Mouse (Mus musculus) lung, postnatal 25 days (tissue): ENCODE measurements around the gene Slc46a3.
A peak's percentile ranks its signal among the peaks of the same experiment; 100 is the strongest.
"Not testable (repeated sequence)": the region's sequence is repeated elsewhere in the genome, so short reads cannot be mapped to it uniquely, and the experiment has no call there.

Source experiments
- DNase-seq: peaks from one replicate; pipeline ENCODE4 v3.0.0; 2022; ENCODE audit warnings: low spot score

The Slc46a3 gene

DNA sequence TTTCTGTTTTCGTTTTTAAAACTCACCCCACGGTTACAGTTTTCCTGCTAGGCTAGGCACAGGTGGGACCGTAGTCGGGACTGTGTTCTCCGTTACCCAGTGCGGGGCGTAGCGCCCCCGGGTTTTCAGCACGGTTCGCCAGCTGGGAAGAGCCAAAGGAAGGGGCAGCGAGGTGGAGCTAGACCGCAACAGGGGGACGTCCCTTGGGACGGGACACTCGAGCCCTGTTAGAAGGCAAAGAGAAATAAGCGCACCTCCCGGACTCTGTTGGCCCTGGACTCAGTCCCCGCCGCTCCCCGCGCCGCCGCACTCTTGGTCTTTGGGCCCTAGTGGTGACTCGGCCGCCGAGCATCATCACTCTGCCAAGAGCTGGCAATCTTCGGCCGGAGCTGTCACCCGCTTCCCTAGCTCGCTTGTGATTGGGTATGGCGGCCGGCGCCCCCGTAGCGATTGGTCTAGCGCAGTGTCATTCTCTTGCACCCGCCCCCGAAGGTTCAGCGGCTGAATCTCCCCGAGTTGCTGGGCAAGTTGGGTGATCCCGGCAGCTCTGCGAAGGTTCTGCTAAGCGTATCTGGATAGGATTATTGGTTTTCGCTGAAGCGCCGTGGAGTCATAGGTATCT is at the start of gene Slc46a3:
Gene Slc46a3 (minus strand): TSS at position 361 of the 622 bp plus-strand sequence.
- peak; percentile 93 for DNase-seq

DNA sequence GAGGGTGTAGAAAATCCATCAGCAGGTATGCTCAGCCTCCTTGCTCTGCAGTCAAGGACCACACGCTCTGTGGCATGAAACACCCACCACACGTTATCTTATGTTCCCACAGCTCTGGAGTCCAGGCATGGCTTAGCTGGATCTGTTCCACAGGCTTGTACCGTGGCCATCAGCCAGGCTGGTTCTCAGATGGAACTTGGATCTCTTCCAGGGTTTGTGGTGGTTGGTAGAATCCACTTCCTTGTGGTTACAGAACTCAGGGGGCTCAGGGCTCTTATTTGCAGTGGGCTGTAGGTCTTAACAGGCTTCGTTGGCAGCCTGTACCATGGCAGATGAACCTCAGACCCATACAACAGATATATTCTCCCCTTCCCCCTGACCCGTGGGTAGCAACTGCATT is 44.6 kb upstream of the Slc46a3 start:
- DNase-seq: no peak

DNA sequence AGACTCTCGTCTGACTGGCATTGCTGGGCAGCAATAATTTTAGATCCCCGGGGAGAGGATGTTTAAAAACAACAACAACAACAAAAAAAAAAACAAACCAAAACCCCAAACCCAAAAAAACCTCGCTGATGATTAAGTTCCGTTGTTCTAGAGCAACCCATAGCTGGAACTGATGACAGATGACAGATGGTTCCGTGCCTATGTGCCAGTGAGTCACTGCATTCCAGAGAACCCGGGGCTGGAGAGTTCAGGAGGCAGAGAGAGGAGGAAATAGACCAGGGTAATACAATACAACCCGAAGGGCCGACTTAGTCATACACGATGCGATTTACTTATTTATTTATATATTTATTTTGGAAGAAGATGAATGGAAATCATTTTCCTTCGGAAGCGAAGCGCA is 40.5 kb upstream of the Slc46a3 start:
- DNase-seq: no peak

DNA sequence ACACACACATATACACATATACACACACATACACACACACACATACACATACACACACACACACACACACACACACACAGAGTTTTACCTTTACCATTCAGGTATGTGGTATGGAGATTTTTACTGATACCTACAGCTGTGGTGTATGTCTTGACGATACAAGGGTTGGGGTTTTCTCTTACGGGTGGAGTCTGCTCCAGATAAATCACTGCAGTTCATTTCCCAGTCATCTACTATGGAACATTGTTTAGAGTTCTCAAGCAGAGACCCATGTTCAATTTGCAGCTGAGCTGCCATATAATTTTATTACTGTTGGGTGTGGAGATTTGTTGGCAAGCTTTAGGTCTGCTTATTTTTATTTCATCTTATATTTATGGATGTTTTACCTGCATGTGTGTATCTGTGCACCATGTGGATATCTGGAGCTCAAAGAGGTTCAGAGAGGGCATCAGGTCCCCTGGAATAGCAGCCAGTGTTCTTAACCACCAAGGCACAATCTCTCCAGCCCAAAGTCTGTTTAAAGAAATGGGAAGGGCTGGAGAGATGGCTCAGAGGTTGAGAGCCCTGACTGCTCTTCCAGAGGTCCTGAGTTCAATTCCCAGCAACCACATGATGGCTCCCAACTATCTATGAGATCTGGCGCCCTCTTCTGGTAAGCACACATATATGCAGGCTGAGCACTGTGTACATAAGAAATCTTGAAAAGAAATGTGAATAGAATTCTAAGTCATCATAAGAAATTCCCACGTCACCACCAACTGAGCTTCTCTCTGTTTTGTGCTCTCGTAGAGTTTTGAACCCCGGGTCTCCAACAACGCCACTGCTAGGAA is 34.3 kb upstream of the Slc46a3 start:
- DNase-seq: no peak

DNA sequence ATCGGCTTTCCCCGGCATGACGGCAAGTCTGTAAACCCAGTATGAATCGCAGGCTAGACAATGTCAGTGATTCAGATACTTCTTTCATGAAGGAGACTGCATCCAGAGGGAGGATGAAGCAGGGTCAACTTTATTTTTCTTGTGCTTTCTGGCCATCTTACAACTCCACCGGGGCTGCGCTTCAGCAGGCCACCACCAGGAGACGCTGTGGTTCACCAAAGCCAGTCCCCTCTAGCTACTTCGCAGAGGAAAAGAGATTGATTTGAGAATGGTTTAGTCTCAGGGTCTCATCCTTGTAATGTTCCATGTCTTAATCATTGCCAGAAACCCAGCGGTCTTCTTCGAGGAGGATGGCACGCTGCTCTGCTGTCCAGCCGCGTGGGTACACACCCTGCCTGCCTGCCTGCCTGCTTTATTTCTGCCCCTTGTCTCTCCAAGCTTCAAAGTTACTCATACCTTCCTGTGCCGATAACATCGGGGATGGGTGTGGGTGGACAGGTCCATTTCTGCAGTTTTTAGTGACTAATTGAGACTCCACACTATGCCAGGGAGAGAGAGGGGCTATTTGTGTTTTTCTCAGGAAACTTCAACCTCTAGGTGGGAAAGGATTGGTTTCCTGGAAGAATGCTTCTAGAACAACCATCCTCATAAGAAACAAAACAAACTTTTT is 31.5 kb upstream of the Slc46a3 start:
- peak; percentile 7 for DNase-seq

DNA sequence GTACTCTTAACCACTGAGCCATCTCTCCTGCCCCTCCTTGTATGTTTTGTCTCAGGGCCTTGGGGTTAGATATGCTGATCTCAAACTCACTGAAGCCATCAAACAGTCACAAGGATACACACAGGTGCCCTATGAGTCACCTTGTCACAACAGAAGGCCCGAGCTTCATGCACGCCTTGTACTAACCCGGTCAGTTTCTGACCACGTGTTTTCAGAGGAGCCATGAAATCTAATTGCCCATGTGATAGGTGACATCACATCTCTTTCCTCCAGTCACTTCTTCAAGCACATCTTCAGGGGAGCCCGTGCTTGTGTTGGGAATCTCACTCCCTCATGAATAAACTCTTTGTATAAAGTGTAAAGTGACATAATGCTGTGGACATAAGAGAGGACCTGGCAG is 30.0 kb upstream of the Slc46a3 start:
- no peak for DNase-seq

DNA sequence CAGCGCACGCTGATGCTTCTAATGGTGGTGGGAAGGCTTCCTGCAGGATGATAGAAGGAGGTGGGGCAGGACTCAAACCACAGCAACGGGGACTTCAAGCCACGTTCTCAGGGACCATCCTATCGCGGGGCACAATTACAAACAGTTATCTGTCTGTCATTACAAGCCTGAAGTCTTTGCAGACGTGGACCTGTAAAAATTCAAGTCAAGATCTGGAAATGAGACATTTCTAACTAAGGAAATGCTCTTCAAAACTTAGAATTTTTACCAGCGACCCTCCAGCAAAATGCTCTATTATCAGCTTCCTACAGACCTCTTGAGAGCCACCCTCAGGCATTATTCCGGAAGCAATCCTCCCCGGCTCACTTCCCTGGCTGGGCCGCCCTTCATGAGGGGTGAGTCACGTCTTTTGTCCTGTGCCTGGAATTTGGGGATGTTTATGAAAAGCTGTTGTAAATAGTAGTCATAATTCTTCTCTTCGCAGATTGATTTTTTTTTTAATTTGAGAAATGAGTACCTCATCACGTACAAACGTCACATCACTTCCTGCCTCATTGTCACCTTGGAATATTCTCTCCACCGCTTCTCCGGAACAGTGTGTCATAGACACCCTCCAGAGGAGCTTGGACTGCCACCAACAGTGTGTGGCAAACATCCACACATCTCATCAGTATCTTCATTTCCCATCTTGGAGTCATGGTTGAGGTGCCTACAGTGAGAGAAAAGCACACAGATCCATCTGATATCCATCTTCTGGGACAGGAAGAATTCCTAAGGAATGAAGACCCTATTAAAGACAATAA is 23.6 kb upstream of the Slc46a3 start:
- DNase-seq: peak; percentile 69

DNA sequence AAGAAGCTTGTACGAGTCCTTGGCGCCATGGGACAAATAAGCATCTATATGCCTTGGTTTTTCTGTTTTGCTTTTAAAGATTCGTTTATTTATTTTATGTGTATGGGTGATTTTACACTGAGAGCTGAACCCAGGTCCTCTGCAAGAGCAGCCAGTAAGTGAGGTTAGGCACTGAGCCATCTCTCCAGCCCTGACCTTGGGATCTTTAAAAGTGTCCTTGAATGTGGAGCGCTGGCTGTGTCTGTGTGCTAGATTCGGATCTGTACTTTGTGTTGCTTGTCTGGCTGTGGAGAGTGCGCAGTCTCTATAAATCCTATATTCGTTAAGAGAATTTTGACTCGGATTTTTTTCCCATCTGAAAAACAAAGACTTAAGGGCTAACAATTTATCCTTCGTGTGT is 21.6 kb upstream of the Slc46a3 start:
- DNase-seq: no peak

DNA sequence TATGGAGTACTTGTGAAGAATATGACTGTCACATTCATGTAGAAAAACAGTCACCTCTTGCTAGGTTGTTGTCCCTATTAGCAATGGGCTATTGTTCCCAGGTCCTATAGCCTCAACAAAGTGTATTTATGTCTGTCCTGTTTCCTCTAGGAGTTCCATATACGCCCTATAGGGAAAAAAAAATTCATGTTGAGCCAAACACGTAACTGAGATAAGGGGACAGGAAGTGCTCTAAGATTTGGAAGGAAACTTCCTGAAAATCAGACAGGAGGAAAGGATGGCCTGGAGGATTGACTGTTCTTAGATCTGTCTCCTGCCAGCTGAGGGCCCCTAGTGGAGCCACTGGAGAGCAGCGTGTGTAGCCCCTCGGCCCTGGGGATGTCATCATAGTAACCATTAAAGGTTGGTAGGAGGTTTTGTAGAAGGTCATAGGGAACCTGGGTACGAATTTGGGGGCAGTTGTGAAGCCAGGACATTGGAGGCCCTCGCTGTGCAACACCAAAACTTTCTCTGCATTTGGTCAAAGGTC is 20.5 kb upstream of the Slc46a3 start:
- DNase-seq: no peak

DNA sequence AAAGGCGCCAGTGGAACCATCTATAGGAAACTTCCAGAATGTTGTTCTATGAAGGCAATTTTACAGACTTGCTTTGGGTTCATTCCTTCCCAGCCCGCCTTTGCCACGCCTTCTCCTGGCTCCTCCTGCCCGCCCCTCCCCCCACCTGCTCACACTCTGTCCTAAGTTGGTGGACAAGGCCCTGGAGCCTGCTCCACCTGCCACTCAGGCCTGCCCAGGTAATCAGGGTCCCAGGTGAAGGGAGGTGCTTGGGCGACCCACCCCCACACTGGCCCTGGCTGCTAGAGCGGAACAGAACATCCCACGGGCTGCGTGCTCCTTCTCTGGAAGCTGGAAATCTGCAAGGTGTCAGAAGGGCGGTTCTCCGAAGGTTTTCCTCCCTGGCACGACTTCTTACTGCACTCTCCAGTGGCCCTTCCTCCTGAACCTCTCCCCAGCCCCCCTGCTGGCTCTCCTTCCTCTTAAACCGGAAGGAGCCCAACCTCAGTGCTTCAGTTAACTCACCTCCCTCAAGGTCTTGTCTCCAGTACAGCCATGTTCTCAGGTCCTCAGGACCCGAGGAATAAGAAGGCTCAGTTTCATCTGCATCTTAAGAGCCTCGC is 18.7 kb upstream of the Slc46a3 start:
- DNase-seq: no peak

DNA sequence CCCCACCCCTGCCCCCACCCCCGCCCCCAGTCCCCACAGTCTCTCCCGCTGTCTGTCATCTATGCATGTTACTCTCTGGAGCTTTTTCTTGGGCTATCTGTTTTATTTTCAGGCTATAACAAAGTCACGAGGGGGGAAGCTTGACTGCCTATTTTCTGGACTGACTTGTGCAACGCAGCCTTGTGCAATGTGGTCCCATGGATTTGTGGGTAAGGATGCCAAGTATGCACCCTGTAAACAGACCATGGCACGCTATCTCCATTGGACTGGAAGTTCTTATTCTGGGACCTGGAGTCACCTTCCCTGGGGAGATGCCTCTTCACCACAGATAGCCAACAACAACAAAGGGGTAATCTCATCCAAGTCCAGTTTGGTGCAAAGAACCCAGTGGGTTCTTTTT is 17.1 kb upstream of the Slc46a3 start:
- DNase-seq: peak; percentile 56

DNA sequence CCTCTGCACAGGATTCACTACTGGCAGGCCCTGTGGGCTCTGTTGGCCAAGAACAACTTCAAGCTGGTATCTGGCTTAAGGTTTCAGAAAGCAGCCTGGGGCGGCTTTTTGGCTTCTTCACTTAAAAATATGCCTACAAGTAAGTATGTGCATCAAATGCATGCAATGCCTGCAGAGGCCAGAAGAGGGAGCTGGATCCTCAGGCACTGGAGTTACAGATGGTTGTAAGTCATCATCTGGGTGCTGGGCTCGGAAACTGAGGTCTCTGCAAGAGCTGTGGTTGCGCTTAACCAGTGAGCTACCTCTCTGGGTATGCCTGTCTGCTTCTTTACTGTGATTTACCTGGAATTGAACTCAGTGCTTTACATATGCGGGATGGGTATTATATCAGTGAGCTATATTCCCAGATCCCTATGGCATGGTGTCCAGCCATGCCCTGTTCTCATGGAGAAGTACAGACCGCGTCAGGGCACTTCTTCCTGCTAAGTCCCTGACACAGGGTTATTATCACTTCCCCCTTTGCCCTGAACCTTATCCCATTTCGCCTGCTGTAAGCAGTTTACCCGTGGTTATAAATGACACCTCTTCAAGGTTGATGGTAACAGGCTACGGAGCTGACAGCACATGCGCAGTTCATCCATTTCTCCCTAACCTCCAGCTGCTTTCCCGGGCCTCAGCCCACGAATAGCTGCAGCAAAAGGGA is 16.3 kb upstream of the Slc46a3 start:
- no peak for DNase-seq

DNA sequence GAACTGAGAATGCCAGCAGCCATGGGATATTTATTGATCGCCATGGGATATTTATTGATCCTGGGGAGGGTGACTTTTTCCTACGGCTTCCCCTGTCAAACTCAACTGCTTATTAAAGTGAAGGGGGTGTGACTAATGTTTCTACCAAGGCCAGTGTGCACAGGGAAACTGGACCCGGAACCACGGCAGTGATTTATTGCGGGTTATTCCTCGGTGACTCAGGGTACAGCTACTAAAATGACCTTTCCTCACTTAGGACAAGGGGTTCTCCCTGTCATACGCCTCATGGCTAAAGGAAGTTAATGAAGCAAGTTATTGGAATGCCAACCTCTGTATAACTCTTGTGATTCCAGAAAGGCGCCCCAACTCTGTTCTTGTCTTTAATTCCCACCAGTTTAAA is 13.2 kb upstream of the Slc46a3 start:
- no peak for DNase-seq

DNA sequence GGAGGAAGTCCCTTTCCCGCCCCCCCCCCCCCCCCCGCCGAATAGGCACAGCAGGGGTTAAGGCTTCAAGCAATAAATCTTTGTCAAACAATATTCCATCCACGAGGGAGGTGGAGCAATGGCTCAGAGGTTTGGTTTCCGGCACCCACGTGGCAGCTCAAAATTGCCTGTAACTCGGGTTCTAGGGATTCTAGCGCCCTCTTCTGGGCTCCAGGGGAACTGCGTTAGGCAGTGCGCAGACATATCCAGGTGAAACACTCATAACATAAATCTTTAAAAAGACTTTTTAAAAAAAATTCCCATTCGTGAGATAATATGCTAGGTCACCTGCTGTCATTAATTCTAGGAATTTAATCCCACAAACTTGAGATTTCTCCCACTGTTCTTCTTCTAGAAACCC is 12.5 kb upstream of the Slc46a3 start:
- DNase-seq: no peak

DNA sequence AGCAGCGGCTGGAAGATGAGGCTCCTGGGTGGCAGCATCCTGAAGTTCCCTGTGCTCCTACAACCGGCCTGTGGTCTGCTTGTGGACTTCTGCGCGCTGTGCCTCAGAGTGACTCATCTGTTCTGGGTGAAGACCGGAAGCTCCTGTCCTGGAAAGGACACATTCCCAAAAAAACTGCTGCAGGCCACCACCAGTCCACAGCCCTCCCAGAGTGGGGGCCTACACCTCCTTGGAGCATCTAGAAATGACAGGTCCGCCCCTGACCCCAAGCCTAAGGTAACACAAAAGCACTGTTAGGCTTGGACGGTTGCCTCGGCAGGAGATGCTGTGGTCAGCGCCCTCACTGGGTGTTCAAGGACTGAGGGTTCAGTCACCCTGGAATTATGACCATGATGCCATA is 8.6 kb upstream of the Slc46a3 start:
- DNase-seq: no peak

DNA sequence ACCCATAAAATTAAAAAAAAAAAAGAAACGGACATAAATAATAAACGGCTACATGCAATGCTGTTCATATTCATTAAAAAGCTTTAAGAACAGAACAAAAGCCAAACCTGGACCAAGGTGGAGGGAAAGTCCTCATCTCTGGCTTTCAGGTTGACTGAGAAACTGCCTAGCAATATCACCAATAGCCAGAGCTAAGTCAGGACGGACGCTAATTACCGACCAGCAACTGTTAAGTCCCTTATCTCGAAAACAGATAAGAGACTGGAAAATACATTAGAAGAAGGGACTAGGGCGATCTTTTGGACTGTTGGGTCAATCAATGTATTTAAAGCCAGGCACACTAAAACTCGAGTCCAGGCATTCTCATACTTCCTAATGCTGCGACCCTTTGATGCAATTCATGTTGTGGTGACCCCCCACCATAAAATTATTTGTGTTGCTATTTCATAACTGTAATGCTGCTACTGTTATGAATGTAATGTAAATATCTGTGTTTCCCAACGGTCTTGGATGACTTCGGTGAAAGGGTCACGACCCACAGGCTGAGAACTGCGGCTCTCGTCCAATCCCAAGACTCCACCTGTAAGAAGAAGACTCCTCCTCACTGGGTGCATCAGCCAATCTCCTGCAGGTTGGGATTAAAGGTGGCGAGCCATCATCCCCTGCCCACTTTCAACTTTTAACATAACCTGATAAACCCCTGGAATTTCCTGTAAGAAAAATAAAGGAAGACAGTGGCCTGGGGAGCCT is 7.6 kb upstream of the Slc46a3 start:
- DNase-seq: no peak

DNA sequence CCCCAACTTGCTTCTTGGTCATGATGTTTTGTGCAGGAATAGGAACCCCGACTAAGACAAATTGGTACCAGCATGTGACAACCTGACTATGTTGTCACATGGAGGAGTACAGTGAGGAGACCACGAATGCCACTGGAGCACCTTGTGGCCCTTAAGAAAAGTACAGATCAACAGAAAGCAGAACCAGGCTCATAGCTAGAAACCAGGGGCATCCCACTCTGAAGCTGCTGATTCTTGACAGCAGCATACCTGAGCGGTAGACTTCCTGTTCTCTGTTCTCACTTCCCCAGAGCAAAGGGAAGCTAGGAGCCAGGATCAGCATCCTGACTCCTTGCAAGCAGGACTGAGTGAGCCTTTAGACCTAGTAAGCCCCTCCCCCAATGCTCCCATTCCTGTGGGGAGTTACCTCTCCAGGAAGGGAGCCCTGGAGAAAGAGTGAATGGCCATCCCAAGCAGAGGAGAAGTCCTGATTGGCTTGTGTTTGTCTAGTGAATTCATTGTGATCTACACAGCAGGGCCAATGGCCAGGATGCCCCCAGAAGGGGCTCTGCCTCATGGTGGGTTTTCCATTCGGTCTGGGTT is 4.4 kb upstream of the Slc46a3 start:
- no peak for DNase-seq

DNA sequence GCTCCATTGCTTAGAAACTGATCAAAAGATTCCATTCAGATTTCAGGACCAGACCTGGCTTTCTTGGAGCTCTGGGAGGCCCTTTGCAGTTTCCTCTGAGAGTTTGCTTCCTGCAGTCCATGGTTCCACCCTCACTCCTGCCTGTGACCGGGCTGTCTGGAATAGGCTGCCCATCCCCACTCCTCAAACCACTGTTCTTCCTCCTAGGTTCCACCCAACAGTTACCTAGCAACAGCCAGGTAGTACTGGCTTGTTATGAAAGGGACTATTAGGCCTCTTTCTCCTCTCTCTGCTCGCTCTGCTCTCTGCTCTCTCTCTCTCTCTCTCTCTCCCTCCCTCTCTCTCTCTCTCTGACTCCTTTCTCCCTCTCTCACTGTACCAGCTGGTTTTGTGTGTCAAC is 3.6 kb upstream of the Slc46a3 start:
- DNase-seq: no peak

DNA sequence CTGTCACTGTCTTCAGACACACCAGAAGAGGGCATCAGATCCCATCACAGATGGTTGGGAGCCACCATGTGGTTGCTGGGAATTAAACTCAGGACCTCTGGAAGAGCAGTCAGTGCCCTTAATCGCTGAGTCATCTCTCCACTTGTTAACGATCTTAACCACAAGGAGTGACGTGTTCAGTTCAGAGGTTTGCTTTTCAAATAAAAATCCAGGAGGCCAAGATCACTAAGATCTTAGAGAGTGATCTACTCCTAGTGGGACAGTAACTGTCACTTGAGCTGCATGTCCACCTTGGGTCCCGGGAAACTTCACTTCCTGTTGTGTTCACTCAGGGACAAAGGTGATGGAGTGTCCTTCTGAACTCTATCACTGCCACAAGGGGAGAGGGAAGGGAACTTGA is 1.9 kb upstream of the Slc46a3 start:
- not testable (repeated sequence) for DNase-seq
